Mouse (Mus musculus) adrenal gland, adult 18-20 months (tissue): ENCODE data around the gene Elovl5. TPM values are rescaled to one million over a fixed set of nuclear protein-coding genes. Genes with fewer than 3 reads are reported as not detected.
"Not testable (repeated sequence)": the region's sequence is repeated elsewhere in the genome, so short reads cannot be mapped to it uniquely, and the experiment has no call there.

ENCODE experiments used
- DNase-seq, 2 experiments: peaks; one replicate each; pipeline ENCODE4 v3.0.0; 2021 to 2022; ENCODE audit warnings: low spot score in 2 of 2
- total RNA-seq, 2 experiments: library from RNA; stranded (reverse); gene quantifications; 1 replicate in 1 of 2; 2 replicates in 1 of 2; pipeline ENCODE4 v1.2.3; 2021

Elovl5 gene
- total RNA-seq, 2 experiments from 2014 or later: 618 to 823 TPM

GRCm38 (mm10) chr9:77993101-77993500, 75.9 kb downstream of the Elovl5 start:
- no peak for DNase-seq

GRCm38 (mm10) chr9:77993538-77994255, 76.5 kb downstream of the Elovl5 start:
- DNase-seq: not testable (repeated sequence)

GRCm38 (mm10) chr9:77995235-77995634, 78.1 kb downstream of the Elovl5 start:
- no peak for DNase-seq

- no peak for DNase-seq
Measured at GRCm38 (mm10) chr9:78000586-78001500, 83.7 kb downstream of the Elovl5 start.

GRCm38 (mm10) chr9:78003278-78003677, 86.1 kb downstream of the Elovl5 start:
- no peak for DNase-seq

- DNase-seq: no peak
Measured at GRCm38 (mm10) chr9:78005481-78005880, 88.3 kb downstream of the Elovl5 start.

GRCm38 (mm10) chr9:78006209-78007001, 89.2 kb downstream of the Elovl5 start:
- peak; percentile 88 to 89 for DNase-seq

GRCm38 (mm10) chr9:78009382-78009781, 92.2 kb downstream of the Elovl5 start:
- DNase-seq: no peak

- no peak for DNase-seq
Measured at GRCm38 (mm10) chr9:78010187-78010586, 93.0 kb downstream of the Elovl5 start.

- no peak for DNase-seq
Measured at GRCm38 (mm10) chr9:78010707-78011106, 93.5 kb downstream of the Elovl5 start.

- DNase-seq: no peak
Measured at GRCm38 (mm10) chr9:78012066-78012465, 94.9 kb downstream of the Elovl5 start.

- no peak for DNase-seq
Measured at GRCm38 (mm10) chr9:78012681-78013080, 95.5 kb downstream of the Elovl5 start.

GRCm38 (mm10) chr9:78013813-78014212, 96.6 kb downstream of the Elovl5 start:
- no peak for DNase-seq

- no peak for DNase-seq
Measured at GRCm38 (mm10) chr9:78015816-78016215, 98.7 kb downstream of the Elovl5 start.

GRCm38 (mm10) chr9:78016288-78016687, 99.1 kb downstream of the Elovl5 start:
- DNase-seq: no peak

GRCm38 (mm10) chr9:78021256-78021655, 104.1 kb downstream of the Elovl5 start:
- no peak for DNase-seq

- peak; percentile 33 to 49 for DNase-seq
Measured at GRCm38 (mm10) chr9:78022187-78022945, 105.2 kb downstream of the Elovl5 start.

- peak; percentile 34 to 48 for DNase-seq
Measured at GRCm38 (mm10) chr9:78024823-78025222, 107.7 kb downstream of the Elovl5 start.

GRCm38 (mm10) chr9:78027099-78027498, 109.9 kb downstream of the Elovl5 start:
- DNase-seq: peak in 1 of 2 experiments; percentile 53

GRCm38 (mm10) chr9:78030835-78031456, 113.8 kb downstream of the Elovl5 start:
- no peak for DNase-seq
